Mouse (Mus musculus): ENCODE measurements around the gene OR5BS1P. TPM values are rescaled to one million over a fixed set of nuclear protein-coding genes. Genes with fewer than 3 reads are reported as not detected.
A peak's percentile ranks its signal among the peaks of the same experiment; 100 is the strongest.

OR5BS1P gene
- polyA plus RNA-seq, 1 experiment: not detected

GRCm38 (mm10) chr15:98491332-98491731 lies 21.6 kb downstream of the OR5BS1P start:
- H3K4me3 ChIP-seq (replicated peaks; ENCODE audit: control insufficient read depth, low read depth, low read length): no peak overlapping the region
- 47% methylated on average over 2 of the region's 2 CpGs for WGBS
- TF ChIP-seq CTCF (IDR thresholded peaks at IDR 0.05; ENCODE audit: control insufficient read depth, insufficient read depth, low read length) (no peak), POLR2A (IDR thresholded peaks at IDR 0.05; ENCODE audit: borderline replicate concordance, control insufficient read depth, low read depth, low read length) (no peak)
- no peak overlapping the region for H3K27ac ChIP-seq (ENCODE audit: control insufficient read depth, insufficient read depth, low read depth, low read length, poor library complexity)
- no peaks in the 10 kb centered on the region for H3K4me1 ChIP-seq (ENCODE audit: control insufficient read depth, insufficient read depth, low read length)

DNA sequence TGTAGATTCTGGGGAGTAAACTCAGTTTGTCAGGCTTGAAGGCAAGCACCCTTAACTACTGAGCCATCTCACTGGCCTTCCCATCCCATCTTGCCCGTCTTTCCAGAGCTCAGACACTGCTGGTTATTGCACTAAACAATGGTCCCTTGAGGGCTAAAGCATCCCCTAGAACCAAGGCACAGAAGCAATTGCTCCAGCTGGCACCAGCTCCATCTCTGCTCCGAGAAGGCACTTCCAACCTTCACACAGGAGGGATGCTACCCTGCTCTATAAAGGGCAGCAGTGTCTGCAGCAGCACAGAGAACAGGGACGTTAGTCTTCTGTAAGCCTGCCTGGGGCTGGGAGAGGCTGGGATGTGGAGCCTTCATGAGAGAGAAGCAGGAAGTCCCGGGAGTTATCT lies 22.4 kb downstream of the OR5BS1P start, which contains the start of gene Olfr279:
Olfr279 (plus strand) TSS at position 301 of the 400 bp plus-strand sequence.
- WGBS: 58% methylated on average over 4 of the region's 4 CpGs
- TF ChIP-seq POLR2A (IDR thresholded peaks at IDR 0.05; ENCODE audit: borderline replicate concordance, control insufficient read depth, low read depth, low read length) (no peak), CTCF (IDR thresholded peaks at IDR 0.05; ENCODE audit: control insufficient read depth, insufficient read depth, low read length) (no peak)
- H3K4me3 ChIP-seq (replicated peaks; ENCODE audit: control insufficient read depth, low read depth, low read length): no peak within 1 kb of the TSS
- no peak within 1 kb of the TSS for H3K27ac ChIP-seq (ENCODE audit: control insufficient read depth, insufficient read depth, low read depth, low read length, poor library complexity)
- no peaks in the 10 kb centered on the region; the same call in 1 of the 2 replicates for H3K4me1 ChIP-seq (ENCODE audit: control insufficient read depth, insufficient read depth, low read length)

DNA sequence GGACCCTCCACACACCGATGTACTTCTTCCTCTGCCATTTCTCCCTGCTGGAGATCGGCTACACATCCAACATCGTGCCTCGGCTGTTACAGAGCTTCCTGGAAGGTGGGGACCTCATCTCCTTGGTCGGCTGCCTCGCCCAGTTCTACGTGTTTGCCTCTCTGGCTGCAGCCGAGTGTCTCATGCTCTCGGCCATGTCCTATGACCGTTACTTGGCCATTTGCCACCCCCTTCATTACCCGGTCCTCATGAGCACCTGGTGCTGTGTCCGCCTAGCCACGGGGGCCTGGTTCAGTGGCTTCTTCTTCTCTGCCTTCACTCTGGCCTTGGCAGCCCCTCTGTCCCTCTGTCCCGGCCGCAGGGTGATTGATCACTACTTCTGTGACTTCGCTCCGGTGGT lies 27.9 kb downstream of the OR5BS1P start:
- Histone ChIP-seq H3K4me1 (ENCODE audit: control insufficient read depth, insufficient read depth, low read length) (no peaks in the 10 kb centered on the region; the same call in 1 of the 2 replicates), H3K27ac (ENCODE audit: control insufficient read depth, insufficient read depth, low read depth, low read length, poor library complexity) (no peak overlapping the region), H3K4me3 (replicated peaks; ENCODE audit: control insufficient read depth, low read depth, low read length) (no peak overlapping the region)
- TF ChIP-seq CTCF (IDR thresholded peaks at IDR 0.05; ENCODE audit: control insufficient read depth, insufficient read depth, low read length) (no peak), POLR2A (IDR thresholded peaks at IDR 0.05; ENCODE audit: borderline replicate concordance, control insufficient read depth, low read depth, low read length) (no peak)
- 77% methylated on average over 17 of the region's 17 CpGs for WGBS

- TF ChIP-seq POLR2A (IDR thresholded peaks at IDR 0.05; ENCODE audit: borderline replicate concordance, control insufficient read depth, low read depth, low read length) (no peak), CTCF (IDR thresholded peaks at IDR 0.05; ENCODE audit: control insufficient read depth, insufficient read depth, low read length) (no peak)
- no peak overlapping the region for H3K4me3 ChIP-seq (replicated peaks; ENCODE audit: control insufficient read depth, low read depth, low read length)
- 79% methylated on average over 3 of the region's 3 CpGs for WGBS
- H3K27ac ChIP-seq (ENCODE audit: control insufficient read depth, insufficient read depth, low read depth, low read length, poor library complexity): no peak overlapping the region
- H3K4me1 ChIP-seq (ENCODE audit: control insufficient read depth, insufficient read depth, low read length): no peaks in the 10 kb centered on the region; the same call in 1 of the 2 replicates
Observed at GRCm38 (mm10) chr15:98503317-98503716, 33.6 kb downstream of the OR5BS1P start.

- Histone ChIP-seq H3K4me1 (ENCODE audit: control insufficient read depth, insufficient read depth, low read length) (no peaks in the 10 kb centered on the region; the same call in 1 of the 2 replicates), H3K27ac (ENCODE audit: control insufficient read depth, insufficient read depth, low read depth, low read length, poor library complexity) (no peak overlapping the region), H3K4me3 (replicated peaks; ENCODE audit: control insufficient read depth, low read depth, low read length) (no peak overlapping the region)
- peak; percentile 68 for TF ChIP-seq CTCF (IDR thresholded peaks at IDR 0.05; ENCODE audit: control insufficient read depth, insufficient read depth, low read length)
- no peak for TF ChIP-seq POLR2A (IDR thresholded peaks at IDR 0.05; ENCODE audit: borderline replicate concordance, control insufficient read depth, low read depth, low read length)
- 18% methylated on average over 18 of the region's 18 CpGs for WGBS
Observed at GRCm38 (mm10) chr15:98504514-98504913, 34.8 kb downstream of the OR5BS1P start.

GRCm38 (mm10) chr15:98506253-98506957 lies 36.7 kb downstream of the OR5BS1P start:
- H3K4me3 ChIP-seq (replicated peaks; ENCODE audit: control insufficient read depth, low read depth, low read length): no peak overlapping the region
- H3K27ac ChIP-seq (ENCODE audit: control insufficient read depth, insufficient read depth, low read depth, low read length, poor library complexity): no peak overlapping the region
- WGBS: 33% methylated on average over 9 of the region's 9 CpGs
- TF ChIP-seq POLR2A (IDR thresholded peaks at IDR 0.05; ENCODE audit: borderline replicate concordance, control insufficient read depth, low read depth, low read length) (no peak), CTCF (IDR thresholded peaks at IDR 0.05; ENCODE audit: control insufficient read depth, insufficient read depth, low read length) (no peak)
- peaks cover 2% of the 10 kb centered on the region for H3K4me1 ChIP-seq (ENCODE audit: control insufficient read depth, insufficient read depth, low read length)

- WGBS: 78% methylated on average over 6 of the region's 6 CpGs
Observed at GRCm38 (mm10) chr15:98507321-98507720, 37.6 kb downstream of the OR5BS1P start.

DNA sequence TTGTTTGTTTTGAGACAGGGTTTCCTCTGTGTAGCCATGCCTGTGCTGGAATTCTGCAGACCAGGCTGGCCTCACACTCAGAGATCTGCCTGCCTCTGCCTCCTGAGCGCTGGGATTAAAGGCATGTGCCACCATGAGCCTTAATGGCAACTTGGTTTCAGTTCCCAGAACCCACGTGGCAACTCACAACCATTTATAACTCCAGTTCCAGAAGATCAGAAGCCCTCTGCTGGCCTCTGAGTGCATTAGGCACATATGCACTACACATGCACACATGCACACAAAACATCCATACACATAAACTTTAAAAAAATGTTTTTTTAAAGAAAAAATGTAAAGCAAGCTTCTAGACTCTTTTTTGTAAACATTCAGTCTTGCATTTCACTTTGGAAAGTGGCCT lies 39.7 kb downstream of the OR5BS1P start:
- Histone ChIP-seq H3K4me3 (replicated peaks; ENCODE audit: control insufficient read depth, low read depth, low read length) (no peak overlapping the region), H3K4me1 (ENCODE audit: control insufficient read depth, insufficient read depth, low read length) (peaks cover 2% of the 10 kb centered on the region), H3K27ac (ENCODE audit: control insufficient read depth, insufficient read depth, low read depth, low read length, poor library complexity) (no peak overlapping the region)
- 52% methylated on average over 2 of the region's 2 CpGs for whole genome bisulfite sequencing
- no peak for TF ChIP-seq CTCF (IDR thresholded peaks at IDR 0.05; ENCODE audit: control insufficient read depth, insufficient read depth, low read length)
- TF ChIP-seq POLR2A (IDR thresholded peaks at IDR 0.05; ENCODE audit: borderline replicate concordance, control insufficient read depth, low read depth, low read length): no peak

More at GRCm38 (mm10) chr15:98507321-98507720, 37.6 kb downstream of the OR5BS1P start:
- Histone ChIP-seq H3K27ac (ENCODE audit: control insufficient read depth, insufficient read depth, low read depth, low read length, poor library complexity) (no peak overlapping the region), H3K4me1 (ENCODE audit: control insufficient read depth, insufficient read depth, low read length) (peaks cover 2% of the 10 kb centered on the region), H3K4me3 (replicated peaks; ENCODE audit: control insufficient read depth, low read depth, low read length) (no peak overlapping the region)
- TF ChIP-seq POLR2A (IDR thresholded peaks at IDR 0.05; ENCODE audit: borderline replicate concordance, control insufficient read depth, low read depth, low read length) (no peak), CTCF (IDR thresholded peaks at IDR 0.05; ENCODE audit: control insufficient read depth, insufficient read depth, low read length) (no peak)

Measured in bone marrow, adult 2 months (tissue).